Mouse (Mus musculus) midbrain, embryonic 15.5 days (tissue): ENCODE measurements around the gene Timp2. TPM values are rescaled to one million over a fixed set of nuclear protein-coding genes. Genes with fewer than 3 reads are reported as not detected.
"Not testable (repeated sequence)": the region's sequence is repeated elsewhere in the genome, so short reads cannot be mapped to it uniquely, and the experiment has no call there.

Experiments used
- ATAC-seq: fragments of 200-750 bp; cut with Nextera tagmentation; replicated peaks from 2 replicates; pipeline ENCODE4 v1.8.0; 2017; ENCODE audit warnings: moderate TSS enrichment
- H3K27ac ChIP-seq: fragments of 300-500 bp; sonication (generic); 2 replicates; pipeline ENCODE4 v1.5.1; 2015; ENCODE audit warnings: mild to moderate bottlenecking, inconsistent platforms
- H3K27me3 ChIP-seq: fragments of 300-500 bp; sonication (generic); replicated peaks from 2 replicates; pipeline ENCODE4 v1.6.1; 2015; ENCODE audit warnings: inconsistent platforms
- H3K36me3 ChIP-seq: fragments of 300-500 bp; sonication (generic); replicated peaks from 2 replicates; pipeline ENCODE4 v1.6.1; 2015; ENCODE audit warnings: inconsistent platforms
- H3K4me1 ChIP-seq: fragments of 300-500 bp; sonication (generic); 2 replicates; pipeline ENCODE4 v1.6.1; 2015; ENCODE audit warnings: inconsistent platforms
- H3K4me2 ChIP-seq: fragments of 300-500 bp; sonication (generic); 2 replicates; pipeline ENCODE4 v1.6.1; 2015; ENCODE audit warnings: inconsistent platforms, mild to moderate bottlenecking, moderate library complexity
- H3K4me3 ChIP-seq: fragments of 300-500 bp; sonication (generic); 2 replicates; pipeline ENCODE4 v1.5.1; 2015; ENCODE audit warnings: mild to moderate bottlenecking, inconsistent platforms
- H3K9ac ChIP-seq: fragments of 300-500 bp; sonication (generic); 2 replicates; pipeline ENCODE4 v1.6.1; 2015; ENCODE audit warnings: mild to moderate bottlenecking, inconsistent platforms
- H3K9me3 ChIP-seq: fragments of 300-500 bp; sonication (generic); 2 replicates; pipeline ENCODE4 v1.6.1; 2016; ENCODE audit warnings: inconsistent platforms
- WGBS: fragments of 180-500 bp; shearing (Covaris S2); methylation state at CpG from one replicate; pipeline ENCODE4 v1.1.7; 2015; ENCODE audit warnings: mixed read lengths; 5-methylcytosine and 5-hydroxymethylcytosine counted together
- polyA plus RNA-seq: library from polyadenylated mRNA; unstranded; fragments of >200 nt; fragmentation: Nextera tagmentation; extraction: Ambion mirVana; gene quantifications from 2 replicates; pipeline ENCODE4 v1.2.1, GENCODE M21; 2015

Gene Timp2
- polyA plus RNA-seq, 1 experiment from 2014 or later, result 83.6 TPM

DNA sequence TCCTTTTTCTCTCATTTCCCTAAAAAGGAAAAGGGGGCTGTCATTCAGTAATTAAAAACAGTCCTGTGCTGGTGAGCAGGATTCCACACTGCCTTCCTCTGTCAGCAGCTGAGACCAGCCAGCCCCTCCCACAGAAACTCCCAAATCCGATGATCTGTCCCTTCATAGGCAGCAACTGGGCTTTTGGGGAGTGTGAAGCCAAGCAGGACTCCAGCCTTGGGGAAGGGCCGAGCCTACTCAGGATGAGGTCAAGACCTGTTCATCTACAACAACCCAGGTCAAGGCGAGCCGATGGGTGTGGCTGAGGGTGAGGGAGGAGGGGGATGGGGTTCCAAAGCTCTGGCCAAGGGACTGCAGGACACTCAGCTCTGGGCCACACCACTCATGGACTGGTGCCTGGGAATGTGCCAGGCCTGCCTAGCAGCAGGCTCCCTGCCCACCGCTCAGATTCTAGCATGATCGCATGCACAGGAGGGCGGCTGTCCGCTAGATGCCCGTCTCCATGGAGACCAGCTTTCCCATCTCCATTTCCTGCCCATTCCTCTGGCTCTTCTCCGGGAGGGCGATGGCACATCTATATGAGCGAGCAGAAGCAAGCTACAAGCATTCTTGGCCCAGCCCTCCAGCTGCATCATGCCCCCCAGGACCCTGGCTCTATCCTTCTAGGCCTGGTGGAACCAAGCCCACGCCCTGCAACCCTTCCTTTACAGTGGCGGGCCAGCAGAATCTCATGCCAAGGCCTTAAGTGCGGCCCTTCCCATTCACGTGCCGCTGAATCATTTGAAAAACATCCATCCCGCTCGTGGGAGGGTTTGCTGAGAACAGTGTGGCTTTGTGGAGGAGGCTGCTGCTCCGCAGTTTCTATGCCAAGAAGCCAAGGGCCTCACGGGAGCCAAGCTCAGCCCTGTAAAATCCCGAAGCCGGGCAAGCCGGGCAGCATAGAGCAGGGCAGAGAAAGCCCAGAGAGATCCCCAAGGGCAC lies 28.3 kb downstream of the Timp2 start:
- H3K9ac ChIP-seq, result no peak overlapping the region
- 62% methylated on average over 24 of the region's 24 CpGs for WGBS
- no peaks in the 10 kb centered on the region for H3K9me3 ChIP-seq
- no peaks in the 10 kb centered on the region for H3K36me3 ChIP-seq
- no peak overlapping the region for H3K4me3 ChIP-seq
- ATAC-seq, result peak; percentile 80
- H3K4me1 ChIP-seq, result peaks cover 28% of the 10 kb centered on the region
- peak overlapping the region; percentile 9; the same call in 1 of the 2 replicates for H3K4me2 ChIP-seq
- no peaks in the 10 kb centered on the region for H3K27me3 ChIP-seq
- H3K27ac ChIP-seq, result peak overlapping the region; percentile 83

DNA sequence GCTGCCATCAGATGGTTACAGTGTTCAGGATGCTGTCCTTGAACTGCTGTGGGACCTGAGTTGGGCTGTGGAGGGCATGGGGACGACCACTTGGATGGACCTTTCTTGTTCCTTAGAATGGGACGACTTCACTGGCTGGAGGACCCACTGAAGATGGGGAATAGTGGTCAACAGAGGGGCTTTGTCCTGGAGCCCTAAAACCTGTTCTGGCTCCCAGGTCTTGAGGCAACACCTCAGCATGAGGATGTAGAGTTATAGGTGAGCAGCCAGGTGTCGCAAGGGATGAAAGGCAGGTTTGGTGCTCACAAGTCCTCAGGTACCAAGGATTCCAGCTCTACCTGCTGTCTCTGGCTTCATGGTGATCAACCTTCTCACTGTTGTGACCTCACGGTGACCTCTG lies 29.0 kb downstream of the Timp2 start:
- H3K9ac ChIP-seq, result no peak overlapping the region
- peaks cover 36% of the 10 kb centered on the region for H3K4me1 ChIP-seq
- no peak overlapping the region for H3K4me3 ChIP-seq
- H3K9me3 ChIP-seq, result no peaks in the 10 kb centered on the region
- H3K27me3 ChIP-seq, result no peaks in the 10 kb centered on the region
- 92% methylated on average over 4 of the region's 4 CpGs for WGBS
- no peak overlapping the region for H3K4me2 ChIP-seq
- H3K36me3 ChIP-seq, result no peaks in the 10 kb centered on the region
- H3K27ac ChIP-seq, result peak overlapping the region; percentile 83
- ATAC-seq, result no peak

DNA sequence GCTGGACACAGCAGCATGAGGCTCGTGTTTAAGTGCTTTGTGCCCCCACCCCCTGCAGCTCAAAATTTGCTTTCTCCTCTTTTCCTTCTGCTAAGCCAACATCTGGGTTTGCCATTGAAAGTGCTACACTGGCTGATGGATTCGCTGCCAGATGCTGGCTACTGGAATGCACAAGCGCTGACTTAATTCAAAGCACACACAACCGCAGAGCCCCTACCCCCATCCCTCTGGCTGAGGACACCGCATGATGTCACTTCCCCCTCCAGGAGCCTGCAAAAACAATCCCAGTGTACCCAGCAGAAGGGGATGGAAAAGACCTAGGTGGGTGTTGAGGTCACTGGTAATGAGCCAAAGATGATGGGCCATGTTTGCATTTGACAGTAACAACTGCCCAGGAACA lies 31.0 kb downstream of the Timp2 start:
- peaks cover 45% of the 10 kb centered on the region for H3K4me1 ChIP-seq
- no peaks in the 10 kb centered on the region for H3K27me3 ChIP-seq
- H3K4me3 ChIP-seq, result no peak overlapping the region
- no peak overlapping the region for H3K27ac ChIP-seq
- H3K9ac ChIP-seq, result no peak overlapping the region
- H3K4me2 ChIP-seq, result no peak overlapping the region
- H3K36me3 ChIP-seq, result no peaks in the 10 kb centered on the region
- WGBS, result 80% methylated on average over 5 of the region's 5 CpGs
- no peaks in the 10 kb centered on the region for H3K9me3 ChIP-seq
- no peak for ATAC-seq

DNA sequence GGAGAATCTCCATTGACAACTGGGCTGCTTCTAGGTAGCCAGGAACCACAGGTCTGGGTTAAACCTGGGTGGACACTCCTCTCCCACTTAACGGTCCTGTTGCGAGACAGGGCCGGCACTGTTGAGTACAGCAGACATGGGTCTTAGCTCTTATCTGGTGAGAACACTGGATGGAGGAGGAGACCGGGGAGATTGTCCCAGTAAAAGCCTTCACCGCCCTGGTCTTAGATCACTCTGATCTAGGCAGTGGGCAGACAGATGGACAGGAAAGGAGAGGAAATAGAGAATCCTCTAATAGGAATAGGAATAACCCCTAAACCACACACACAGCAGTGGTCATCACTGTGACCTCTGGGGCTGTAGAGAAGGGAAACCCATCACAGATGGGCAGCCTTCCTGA lies 31.6 kb downstream of the Timp2 start:
- Histone ChIP-seq H3K9ac (no peak overlapping the region), H3K4me1 (peaks cover 45% of the 10 kb centered on the region), H3K27ac (no peak overlapping the region), H3K36me3 (peaks cover 1% of the 10 kb centered on the region), H3K27me3 (no peaks in the 10 kb centered on the region), H3K4me3 (no peak overlapping the region), H3K9me3 (no peaks in the 10 kb centered on the region), H3K4me2 (no peak overlapping the region)
- no peak for ATAC-seq
- 92% methylated on average over 5 of the region's 5 CpGs for WGBS

- Histone ChIP-seq H3K4me3 (no peak overlapping the region), H3K27ac (no peak overlapping the region), H3K9ac (no peak overlapping the region), H3K9me3 (no peaks in the 10 kb centered on the region), H3K4me1 (peaks cover 35% of the 10 kb centered on the region), H3K27me3 (no peaks in the 10 kb centered on the region), H3K36me3 (peaks cover 10% of the 10 kb centered on the region), H3K4me2 (no peak overlapping the region)
- 50% methylated on average over 3 of the region's 3 CpGs for WGBS
- ATAC-seq, result no peak
Measured at GRCm38 (mm10) chr11:118322647-118323046, 32.9 kb downstream of the Timp2 start.

DNA sequence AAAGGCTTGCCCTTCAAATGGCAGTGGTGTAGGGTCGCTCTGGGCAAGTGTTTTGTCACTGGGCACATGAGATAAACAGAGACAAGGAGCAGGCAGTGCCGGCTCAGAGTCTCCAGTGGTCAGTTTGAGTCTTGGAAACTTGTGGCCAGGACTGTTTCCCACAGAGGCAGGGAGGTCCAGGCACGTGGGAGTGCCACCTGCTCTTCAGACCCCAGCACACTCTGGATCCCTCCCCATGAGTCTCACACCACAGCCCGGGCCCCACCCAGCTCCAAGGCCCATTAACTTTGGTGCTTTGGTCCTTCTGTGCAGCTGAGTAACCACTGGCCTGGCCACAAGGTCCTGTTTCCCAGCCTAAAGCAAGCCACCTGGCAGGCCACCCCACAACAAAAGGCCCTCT lies 33.6 kb downstream of the Timp2 start:
- 72% methylated on average over 4 of the region's 4 CpGs for WGBS
- Histone ChIP-seq H3K4me1 (peaks cover 28% of the 10 kb centered on the region), H3K4me3 (no peak overlapping the region), H3K27me3 (no peaks in the 10 kb centered on the region), H3K9ac (no peak overlapping the region), H3K4me2 (no peak overlapping the region), H3K36me3 (peaks cover 10% of the 10 kb centered on the region), H3K27ac (peak overlapping the region; percentile 40; the same call in 1 of the 2 replicates), H3K9me3 (no peaks in the 10 kb centered on the region)
- ATAC-seq, result no peak

- H3K36me3 ChIP-seq, result peaks cover 10% of the 10 kb centered on the region
- WGBS, result 59% methylated on average over 7 of the region's 7 CpGs
- H3K9me3 ChIP-seq, result no peaks in the 10 kb centered on the region
- no peak overlapping the region for H3K4me2 ChIP-seq
- peak overlapping the region; percentile 40; the same call in 1 of the 2 replicates for H3K27ac ChIP-seq
- peaks cover 23% of the 10 kb centered on the region for H3K4me1 ChIP-seq
- H3K9ac ChIP-seq, result no peak overlapping the region
- no peak for ATAC-seq
- no peak overlapping the region for H3K4me3 ChIP-seq
- H3K27me3 ChIP-seq, result no peaks in the 10 kb centered on the region
Measured at GRCm38 (mm10) chr11:118321500-118321899, 34.0 kb downstream of the Timp2 start.

- WGBS, result 69% methylated on average over 5 of the region's 5 CpGs
- no peak overlapping the region for H3K4me2 ChIP-seq
- no peaks in the 10 kb centered on the region for H3K27me3 ChIP-seq
- no peak overlapping the region for H3K9ac ChIP-seq
- peaks cover 10% of the 10 kb centered on the region for H3K36me3 ChIP-seq
- no peak overlapping the region for H3K4me3 ChIP-seq
- no peak for ATAC-seq
- no peak overlapping the region for H3K27ac ChIP-seq
- no peaks in the 10 kb centered on the region for H3K9me3 ChIP-seq
- H3K4me1 ChIP-seq, result peaks cover 22% of the 10 kb centered on the region
Measured at GRCm38 (mm10) chr11:118318678-118319077, 36.9 kb downstream of the Timp2 start.

GRCm38 (mm10) chr11:118317129-118317528 lies 38.4 kb downstream of the Timp2 start:
- no peak overlapping the region for H3K9ac ChIP-seq
- H3K36me3 ChIP-seq, result peaks cover 10% of the 10 kb centered on the region
- 0 out of 2 replicates have a peak, but pooled peaks have one; percentile 17 for ATAC-seq
- WGBS, result 26% methylated on average over 7 of the region's 7 CpGs
- H3K4me1 ChIP-seq, result peaks cover 16% of the 10 kb centered on the region
- H3K27ac ChIP-seq, result no peak overlapping the region
- H3K9me3 ChIP-seq, result no peaks in the 10 kb centered on the region
- no peaks in the 10 kb centered on the region for H3K27me3 ChIP-seq
- no peak overlapping the region for H3K4me2 ChIP-seq
- no peak overlapping the region for H3K4me3 ChIP-seq

DNA sequence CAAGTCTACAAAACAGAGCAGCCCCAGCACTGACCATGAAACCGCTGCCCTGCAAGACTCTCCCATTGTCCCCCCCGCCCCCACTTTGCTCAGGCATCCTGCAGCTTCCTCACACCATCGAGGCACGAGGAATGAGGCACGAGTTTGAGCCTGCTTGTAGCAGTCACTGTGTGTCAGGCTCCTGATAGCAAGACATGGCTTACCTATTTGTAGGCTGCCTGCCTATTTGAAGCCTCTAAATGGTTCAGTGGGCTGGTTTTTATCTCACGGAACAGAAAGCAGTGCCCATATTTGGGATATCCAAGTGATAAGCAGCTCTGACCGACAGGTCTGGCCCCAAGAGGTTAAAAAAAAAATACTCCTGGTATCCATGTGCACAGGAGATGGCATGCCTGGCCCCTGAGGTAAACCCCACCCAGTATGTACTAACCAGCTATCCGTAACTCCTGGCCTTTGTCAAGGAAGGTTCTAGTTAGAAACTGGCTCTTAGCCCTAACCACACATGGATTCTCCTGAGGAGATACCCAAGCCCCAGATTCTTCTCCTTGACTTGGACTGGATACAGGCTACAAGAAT lies 39.2 kb downstream of the Timp2 start:
- H3K4me2 ChIP-seq, result no peak overlapping the region
- H3K36me3 ChIP-seq, result peaks cover 10% of the 10 kb centered on the region
- H3K27ac ChIP-seq, result no peak overlapping the region
- H3K9me3 ChIP-seq, result no peaks in the 10 kb centered on the region
- H3K9ac ChIP-seq, result no peak overlapping the region
- peaks cover 8% of the 10 kb centered on the region; the same call in 1 of the 2 replicates for H3K4me1 ChIP-seq
- no peaks in the 10 kb centered on the region for H3K27me3 ChIP-seq
- no peak for ATAC-seq
- WGBS, result 87% methylated on average over 8 of the region's 8 CpGs
- H3K4me3 ChIP-seq, result no peak overlapping the region

- ATAC-seq, result no peak
- WGBS, result 84% methylated on average over 6 of the region's 6 CpGs
Measured at GRCm38 (mm10) chr11:118312132-118312723, 43.3 kb downstream of the Timp2 start.

DNA sequence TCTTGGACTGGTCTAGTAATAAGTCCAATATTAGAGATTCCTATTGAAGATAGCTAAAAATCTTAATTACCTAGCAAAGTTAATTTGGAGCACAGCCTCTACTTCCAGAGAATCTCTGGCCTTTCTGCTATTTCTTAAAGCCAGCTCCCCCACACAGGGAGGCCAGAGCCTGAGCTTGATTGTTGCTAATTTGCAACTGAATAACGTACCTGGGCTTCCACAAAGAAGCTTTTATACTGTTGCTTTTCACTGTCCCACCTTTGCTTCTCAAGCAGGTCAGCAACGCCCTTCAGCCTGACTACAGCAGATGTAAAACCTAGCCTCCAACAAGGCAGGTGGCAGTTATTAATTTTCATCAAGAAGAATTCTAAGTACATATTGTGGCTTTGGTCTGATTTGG lies 47.6 kb downstream of the Timp2 start:
- not testable (repeated sequence) for H3K4me1 ChIP-seq, H3K27me3 ChIP-seq, H3K9me3 ChIP-seq, H3K9ac ChIP-seq, H3K27ac ChIP-seq, ATAC-seq, H3K4me3 ChIP-seq, H3K4me2 ChIP-seq
- peaks cover 30% of the 10 kb centered on the region for H3K36me3 ChIP-seq
- WGBS, result 76% methylated on average over 2 of the region's 2 CpGs

More at GRCm38 (mm10) chr11:118312132-118312723, 43.3 kb downstream of the Timp2 start:
- Histone ChIP-seq H3K9me3 (no peaks in the 10 kb centered on the region), H3K27ac (no peak overlapping the region), H3K4me2 (no peak overlapping the region), H3K9ac (no peak overlapping the region), H3K4me1 (no peaks in the 10 kb centered on the region), H3K4me3 (no peak overlapping the region), H3K36me3 (peaks cover 25% of the 10 kb centered on the region), H3K27me3 (no peaks in the 10 kb centered on the region)
